Mouse (Mus musculus): ENCODE results near the gene Mlxipl.
A peak's percentile ranks its signal among the peaks of the same experiment; 100 is the strongest.
"Not testable (repeated sequence)": the region's sequence is repeated elsewhere in the genome, so short reads cannot be mapped to it uniquely, and the experiment has no call there.

Gene Mlxipl

GRCm38 (mm10) chr5:135089653-135090052 lies at the start of gene Mlxipl:
TSS of gene Mlxipl (plus strand) at chr5:135089890.
- DNase-seq (ENCODE audit: low read depth, low spot score): no peak

GRCm38 (mm10) chr5:135040059-135040458 lies 49.6 kb upstream of the Mlxipl start:
- DNase-seq (ENCODE audit: low read depth, low spot score): no peak

- no peak for DNase-seq (ENCODE audit: low read depth, low spot score)
Measured at GRCm38 (mm10) chr5:135040777-135041176, 48.9 kb upstream of the Mlxipl start.

GRCm38 (mm10) chr5:135042105-135042788 lies 47.4 kb upstream of the Mlxipl start:
- no peak for DNase-seq (ENCODE audit: low read depth, low spot score)

GRCm38 (mm10) chr5:135044575-135044974 lies 45.1 kb upstream of the Mlxipl start:
- DNase-seq (ENCODE audit: low read depth, low spot score): no peak

GRCm38 (mm10) chr5:135048539-135048938 lies 41.2 kb upstream of the Mlxipl start:
- DNase-seq (ENCODE audit: low read depth, low spot score): no peak

- DNase-seq (ENCODE audit: low read depth, low spot score): not testable (repeated sequence)
Measured at GRCm38 (mm10) chr5:135049268-135049667, 40.4 kb upstream of the Mlxipl start.

GRCm38 (mm10) chr5:135053356-135053755 lies 36.3 kb upstream of the Mlxipl start:
- no peak for DNase-seq (ENCODE audit: low read depth, low spot score)

- DNase-seq (ENCODE audit: low read depth, low spot score): peak; percentile 97
Measured at GRCm38 (mm10) chr5:135063629-135064381, 25.9 kb upstream of the Mlxipl start, which contains the start of gene Dnajc30. TSS of gene Dnajc30 (plus strand) at chr5:135064202.

GRCm38 (mm10) chr5:135064382-135064766 lies 25.3 kb upstream of the Mlxipl start:
- DNase-seq (ENCODE audit: low read depth, low spot score): no peak

- not testable (repeated sequence) for DNase-seq (ENCODE audit: low read depth, low spot score)
Measured at GRCm38 (mm10) chr5:135064909-135065446, 24.7 kb upstream of the Mlxipl start, which contains the start of gene Bud23. TSS of gene Bud23 (minus strand) at chr5:135064959.

- no peak for DNase-seq (ENCODE audit: low read depth, low spot score)
Measured at GRCm38 (mm10) chr5:135066008-135066407, 23.7 kb upstream of the Mlxipl start.

- DNase-seq (ENCODE audit: low read depth, low spot score): no peak
Measured at GRCm38 (mm10) chr5:135070448-135070847, 19.2 kb upstream of the Mlxipl start.

GRCm38 (mm10) chr5:135072061-135072460 lies 17.6 kb upstream of the Mlxipl start:
- no peak for DNase-seq (ENCODE audit: low read depth, low spot score)

GRCm38 (mm10) chr5:135072720-135073119 lies 17.0 kb upstream of the Mlxipl start:
- no peak for DNase-seq (ENCODE audit: low read depth, low spot score)

GRCm38 (mm10) chr5:135073349-135074150 lies 16.1 kb upstream of the Mlxipl start:
- DNase-seq (ENCODE audit: low read depth, low spot score): no peak

- DNase-seq (ENCODE audit: low read depth, low spot score): no peak
Measured at GRCm38 (mm10) chr5:135075655-135076054, 14.0 kb upstream of the Mlxipl start.

GRCm38 (mm10) chr5:135076368-135076767 lies 13.3 kb upstream of the Mlxipl start:
- no peak for DNase-seq (ENCODE audit: low read depth, low spot score)

- DNase-seq (ENCODE audit: low read depth, low spot score): no peak
Measured at GRCm38 (mm10) chr5:135076931-135077505, 12.7 kb upstream of the Mlxipl start.

GRCm38 (mm10) chr5:135077564-135078481 lies 11.9 kb upstream of the Mlxipl start, which contains the start of gene Vps37d:
TSS of gene Vps37d (minus strand) at chr5:135078266.
- DNase-seq (ENCODE audit: low read depth, low spot score): peak; percentile 72

Data from c-Kit-negative CD71-positive TER-119-positive erythroid progenitor cells, embryonic 14.5 days (primary cell).